Mouse (Mus musculus) T-helper 17 cell (primary cell): ENCODE measurements around the gene Zfp735.

Experiments
- in situ Hi-C, 2 experiments: fragments of 300-600 bp; cut with MboI, MseI; formaldehyde crosslinking; loops; 1 replicate in 1 of 2; 2 replicates in 1 of 2; pipeline ENCODE4 v1.15.1; 2025; ENCODE audit warnings: high pct_unique_total_duplicates in 2 of 2

Zfp735 gene

GRCm38 (mm10) chr11:73688478-73688877 is at the start of gene Zfp735:
Zfp735 (plus strand) TSS chr11:73688778.
- in situ Hi-C loops: no loop called here

GRCm38 (mm10) chr11:73759115-73759514 is 70.5 kb downstream of the Zfp735 start:
- in situ Hi-C loops: no loop called here
